Mouse (Mus musculus) small intestine, adult 2 months (tissue): ENCODE results near the gene Slc9a5. TPM values are rescaled to one million over a fixed set of nuclear protein-coding genes. Genes with fewer than 3 reads are reported as not detected.
A peak's percentile ranks its signal among the peaks of the same experiment; 100 is the strongest.

Source experiments
- H3K27ac ChIP-seq: fragments of 200-500 bp; 2 replicates; pipeline ENCODE4 v1.5.1; 2012; ENCODE audit warnings: low read depth, low read length, control low read depth, inconsistent platforms; ENCODE audit not compliant: insufficient read depth
- H3K27me3 ChIP-seq: fragments of 200-500 bp; 2 replicates; pipeline ENCODE4 v1.6.1; 2012; ENCODE audit warnings: mild to moderate bottlenecking, moderate library complexity, low read length, inconsistent platforms; ENCODE audit not compliant: control insufficient read depth, insufficient read depth
- H3K36me3 ChIP-seq: fragments of 200-500 bp; 2 replicates; pipeline ENCODE4 v1.6.1; 2012; ENCODE audit warnings: mild to moderate bottlenecking, low read length, control low read depth, inconsistent platforms; ENCODE audit not compliant: control insufficient read depth, insufficient read depth
- H3K4me1 ChIP-seq: fragments of 200-500 bp; 2 replicates; pipeline ENCODE4 v1.6.1; 2012; ENCODE audit warnings: low read length, inconsistent platforms, mixed read lengths; ENCODE audit not compliant: control insufficient read depth, insufficient read depth, insufficient read length
- H3K4me3 ChIP-seq: fragments of 200-500 bp; 2 replicates; pipeline ENCODE4 v1.5.1; 2012; ENCODE audit warnings: low read depth, mild to moderate bottlenecking, control low read depth, inconsistent platforms, low read length, moderate library complexity
- CTCF ChIP-seq: fragments of 200-500 bp; IDR thresholded peaks from 2 replicates; pipeline ENCODE4 v1.5.1; 2012; ENCODE audit warnings: low read depth, mild to moderate bottlenecking, control low read depth, inconsistent platforms, low read length, moderate library complexity, mixed read lengths; ENCODE audit not compliant: insufficient replicate concordance, insufficient read length; ENCODE audit errors: extremely low read depth
- POLR2A ChIP-seq: fragments of 200-500 bp; IDR thresholded peaks from 2 replicates; pipeline ENCODE4 v1.6.1; 2012; ENCODE audit warnings: low read depth, mild to moderate bottlenecking, control low read depth, inconsistent platforms, low read length, moderate library complexity
- WGBS: fragments of 180-500 bp; shearing (Covaris S2); methylation state at CpG from one replicate; pipeline ENCODE4 v1.1.7; 2018; 5-methylcytosine and 5-hydroxymethylcytosine counted together
- polyA plus RNA-seq: library from polyadenylated mRNA; depleted of rRNA; stranded (reverse); fragments of >200 nt; gene quantifications from 2 replicates; pipeline ENCODE4 v1.2.3, GENCODE M21; 2012

Slc9a5 gene
- polyA plus RNA-seq, 1 experiment = 3.1 TPM

- WGBS = 22% methylated on average over 6 of the region's 6 CpGs
- H3K4me1 ChIP-seq = peaks cover 17% of the 10 kb centered on the region; the same call in 1 of the 2 replicates
These were observed 8.6 kb upstream of the Slc9a5 start for GRCm38 (mm10) chr8:105339886-105340635.

GRCm38 (mm10) chr8:105341399-105341798 is 7.2 kb upstream of the Slc9a5 start:
- WGBS = 43% methylated on average over 8 of the region's 8 CpGs
- Histone ChIP-seq H3K4me1 (peaks cover 28% of the 10 kb centered on the region), H3K36me3 (peaks cover 24% of the 10 kb centered on the region), H3K4me3 (no peak overlapping the region), H3K27ac (no peak overlapping the region), H3K27me3 (no peaks in the 10 kb centered on the region)
- TF ChIP-seq CTCF (no peak), POLR2A (no peak)

More at GRCm38 (mm10) chr8:105339886-105340635, 8.6 kb upstream of the Slc9a5 start:
- Histone ChIP-seq H3K27ac (peak overlapping the region; percentile 92), H3K36me3 (peaks cover 35% of the 10 kb centered on the region), H3K4me3 (no peak overlapping the region), H3K27me3 (no peaks in the 10 kb centered on the region)
- no peak for TF ChIP-seq CTCF
- TF ChIP-seq POLR2A = no peak

- H3K27ac ChIP-seq = no peak overlapping the region
- WGBS = 28% methylated on average over 4 of the region's 4 CpGs
- H3K4me1 ChIP-seq = peaks cover 31% of the 10 kb centered on the region
- no peak overlapping the region for H3K4me3 ChIP-seq
- H3K27me3 ChIP-seq = no peaks in the 10 kb centered on the region
- no peak for TF ChIP-seq CTCF
- TF ChIP-seq POLR2A = no peak
- H3K36me3 ChIP-seq = peaks cover 10% of the 10 kb centered on the region
These were observed 5.9 kb upstream of the Slc9a5 start for GRCm38 (mm10) chr8:105342768-105343167.

- no peak for TF ChIP-seq POLR2A
- TF ChIP-seq CTCF = no peak
- Histone ChIP-seq H3K27ac (peak overlapping the region; percentile 83), H3K36me3 (no peaks in the 10 kb centered on the region), H3K4me1 (peaks cover 30% of the 10 kb centered on the region), H3K4me3 (no peak overlapping the region), H3K27me3 (peaks cover 3% of the 10 kb centered on the region; the same call in 1 of the 2 replicates)
- 26% methylated on average over 8 of the region's 8 CpGs for WGBS
These were observed 4.7 kb upstream of the Slc9a5 start for GRCm38 (mm10) chr8:105343791-105344574.

GRCm38 (mm10) chr8:105345061-105345975 is 3.3 kb upstream of the Slc9a5 start:
- Histone ChIP-seq H3K4me3 (no peak overlapping the region), H3K36me3 (no peaks in the 10 kb centered on the region), H3K27me3 (peaks cover 11% of the 10 kb centered on the region; the same call in 1 of the 2 replicates), H3K27ac (peak overlapping the region; percentile 83), H3K4me1 (peaks cover 27% of the 10 kb centered on the region)
- TF ChIP-seq POLR2A (no peak), CTCF (no peak)
- 17% methylated on average over 7 of the region's 7 CpGs for WGBS

- Histone ChIP-seq H3K4me3 (peak overlapping the region; percentile 77), H3K27me3 (peaks cover 11% of the 10 kb centered on the region; the same call in 1 of the 2 replicates), H3K4me1 (peaks cover 22% of the 10 kb centered on the region), H3K36me3 (no peaks in the 10 kb centered on the region), H3K27ac (peak overlapping the region; percentile 55)
- TF ChIP-seq CTCF (peak; percentile 28; the same call in 1 of the 2 replicates), POLR2A (peak; percentile 65)
- WGBS = 3% methylated on average over 34 of the region's 34 CpGs
These were observed 1.8 kb upstream of the Slc9a5 start for GRCm38 (mm10) chr8:105346611-105347427.
